Mouse (Mus musculus) sigmoid colon, adult 10 weeks (tissue): ENCODE results near the gene Zc2hc1b. TPM values are rescaled to one million over a fixed set of nuclear protein-coding genes. Genes with fewer than 3 reads are reported as not detected.

Experiments used
- polyA plus RNA-seq: library from polyadenylated mRNA; stranded (reverse); fragments of 350-450 nt; fragmentation: Illumina TruSeq; extraction: RNeasy Lipid Tissue Mini Kit (QIAGEN cat#74804); gene quantifications from one replicate; pipeline ENCODE4 v1.2.3, GENCODE M21; 2014; ENCODE audit warnings: low read depth, low replicate concordance

Gene Zc2hc1b
- not detected for polyA plus RNA-seq

GRCm38 (mm10) chr10:13177973-13178624 lies at the start of gene Zc2hc1b:
Zc2hc1b (minus strand) TSS chr10:13178023.

DNA sequence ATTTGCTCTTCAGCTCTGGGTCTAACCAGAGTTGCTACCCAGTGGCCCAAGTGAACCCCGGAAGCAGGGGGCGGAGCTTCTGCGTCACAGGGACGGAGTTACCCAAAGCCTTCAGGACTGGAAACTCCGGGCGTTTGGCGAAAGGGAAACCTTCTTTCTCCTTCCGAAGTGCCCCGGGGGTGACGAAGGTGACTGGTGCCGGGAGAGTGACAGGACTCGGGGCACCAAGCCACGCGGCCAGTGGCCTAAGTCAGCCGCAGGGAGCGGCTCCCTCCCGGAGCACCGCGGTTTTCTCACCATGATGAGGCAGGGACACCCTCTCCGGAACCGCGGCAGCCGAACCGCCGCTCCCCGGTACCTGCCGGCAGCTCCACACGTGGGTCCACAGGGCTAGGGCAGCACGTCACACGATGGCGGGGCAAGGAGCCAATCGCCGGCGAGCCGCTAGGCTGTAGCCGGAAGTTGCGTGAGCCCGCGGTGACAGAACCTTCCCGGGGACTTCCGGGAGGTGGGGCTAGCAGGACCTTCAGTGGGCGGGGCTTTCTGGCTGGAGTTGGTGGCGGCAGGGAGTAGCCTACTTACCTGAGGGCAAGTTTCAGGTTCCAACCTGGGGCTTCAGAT lies 15.0 kb upstream of the Zc2hc1b start, which contains the start of gene Ltv1:
TSS of gene Ltv1 (minus strand) at position 438 of the 621 bp plus-strand sequence.

Other genes with a start within 250 kb of the Zc2hc1b start
- 3.4 TPM for gene Stx11, start 213.7 kb downstream of the Zc2hc1b start, polyA plus RNA-seq
- gene Sf3b5, start 172.7 kb downstream of the Zc2hc1b start, polyA plus RNA-seq = not detected
- 18.5 TPM for gene Plagl1, start 117.5 kb downstream of the Zc2hc1b start, polyA plus RNA-seq
- gene Ltv1, start 15.1 kb upstream of the Zc2hc1b start, polyA plus RNA-seq = 43.3 TPM